Mouse (Mus musculus) neural tube, embryonic 14.5 days (tissue): ENCODE data around the gene Tekt4. TPM values are rescaled to one million over a fixed set of nuclear protein-coding genes. Genes with fewer than 3 reads are reported as not detected.

ENCODE experiments used
- ATAC-seq: fragments of 200-750 bp; cut with Nextera tagmentation; 2 replicates; pipeline ENCODE4 v1.8.0; 2017; ENCODE audit warnings: low read depth, mild to moderate bottlenecking, moderate TSS enrichment, moderate library complexity
- H3K27ac ChIP-seq: fragments of 300-500 bp; sonication (generic); 2 replicates; pipeline ENCODE4 v1.5.1; 2014; ENCODE audit warnings: low read depth, mild to moderate bottlenecking, control low read depth, low read length, moderate library complexity, mixed read lengths
- H3K27me3 ChIP-seq: fragments of 300-500 bp; sonication (generic); 2 replicates; pipeline ENCODE4 v1.6.1; 2014; ENCODE audit warnings: low read length; ENCODE audit not compliant: control insufficient read depth, insufficient read depth
- H3K36me3 ChIP-seq: fragments of 300-500 bp; sonication (generic); 2 replicates; pipeline ENCODE4 v1.6.1; 2014; ENCODE audit warnings: low read length, mixed read lengths; ENCODE audit not compliant: control insufficient read depth, insufficient read depth
- H3K4me1 ChIP-seq: fragments of 300-500 bp; sonication (generic); 2 replicates; pipeline ENCODE4 v1.6.1; 2014; ENCODE audit warnings: low read length; ENCODE audit not compliant: control insufficient read depth, insufficient read depth
- H3K4me2 ChIP-seq: fragments of 300-500 bp; sonication (generic); 2 replicates; pipeline ENCODE4 v1.6.1; 2014; ENCODE audit warnings: mild to moderate bottlenecking, low read depth, low read length, control low read depth
- H3K4me3 ChIP-seq: fragments of 300-500 bp; sonication (generic); 2 replicates; pipeline ENCODE4 v1.5.1; 2014; ENCODE audit warnings: low read depth, low read length, control low read depth, mixed read lengths
- H3K9ac ChIP-seq: fragments of 300-500 bp; sonication (generic); replicated peaks from 2 replicates; pipeline ENCODE4 v1.6.1; 2014; ENCODE audit warnings: low read depth, mild to moderate bottlenecking, control low read depth, low read length, mixed read lengths
- H3K9me3 ChIP-seq: fragments of 300-500 bp; sonication (generic); 2 replicates; pipeline ENCODE4 v1.6.1; 2016; ENCODE audit warnings: low read length; ENCODE audit not compliant: control insufficient read depth
- WGBS: fragments of 180-500 bp; shearing (Covaris S2); extraction: QIAGEN DNeasy Blood & Tissue Kit; methylation state at CpG from one replicate; pipeline ENCODE4 v1.1.7; 2014; 5-methylcytosine and 5-hydroxymethylcytosine counted together
- polyA plus RNA-seq: library from polyadenylated mRNA; unstranded; fragments of >200 nt; fragmentation: Nextera tagmentation; extraction: Ambion mirVana; gene quantifications from 2 replicates; pipeline ENCODE4 v1.2.1, GENCODE M21; 2014

The Tekt4 gene
- polyA plus RNA-seq, 1 experiment from 2014 or later = 0.83 TPM

- no peak overlapping the region for H3K9ac ChIP-seq
- 63% methylated on average over 4 of the region's 4 CpGs for WGBS
- H3K27ac ChIP-seq = no peak overlapping the region
- H3K4me1 ChIP-seq = peaks cover 44% of the 10 kb centered on the region
- H3K4me3 ChIP-seq = no peak overlapping the region
- no peak overlapping the region for H3K4me2 ChIP-seq
- no peaks in the 10 kb centered on the region for H3K36me3 ChIP-seq
- H3K9me3 ChIP-seq = no peaks in the 10 kb centered on the region
- H3K27me3 ChIP-seq = no peaks in the 10 kb centered on the region
- ATAC-seq = no peak
These were observed 40.2 kb upstream of the Tekt4 start for GRCm38 (mm10) chr17:25414209-25414608.

- 41% methylated on average over 3 of the region's 3 CpGs for WGBS
- Histone ChIP-seq H3K4me3 (no peak overlapping the region), H3K9ac (0 out of 2 replicates have a peak overlapping the region, but pooled peaks have one; percentile 8), H3K4me2 (no peak overlapping the region), H3K36me3 (no peaks in the 10 kb centered on the region), H3K27ac (no peak overlapping the region), H3K27me3 (no peaks in the 10 kb centered on the region), H3K9me3 (no peaks in the 10 kb centered on the region), H3K4me1 (peaks cover 44% of the 10 kb centered on the region)
- no peak for ATAC-seq
These were observed 39.5 kb upstream of the Tekt4 start for GRCm38 (mm10) chr17:25414917-25415316.

- Histone ChIP-seq H3K4me2 (no peak overlapping the region), H3K36me3 (no peaks in the 10 kb centered on the region), H3K4me3 (no peak overlapping the region), H3K27ac (no peak overlapping the region), H3K27me3 (no peaks in the 10 kb centered on the region), H3K4me1 (peaks cover 41% of the 10 kb centered on the region), H3K9me3 (no peaks in the 10 kb centered on the region), H3K9ac (no peak overlapping the region)
- ATAC-seq = peak; percentile 6; the same call in 1 of the 2 replicates
- 6% methylated on average over 5 of the region's 6 CpGs for WGBS
These were observed 38.9 kb upstream of the Tekt4 start for GRCm38 (mm10) chr17:25415421-25415913.

GRCm38 (mm10) chr17:25416219-25416618 is 38.2 kb upstream of the Tekt4 start:
- H3K9me3 ChIP-seq = no peaks in the 10 kb centered on the region
- no peak for ATAC-seq
- H3K27ac ChIP-seq = no peak overlapping the region
- WGBS = 20% methylated on average over 3 of the region's 3 CpGs
- no peaks in the 10 kb centered on the region for H3K27me3 ChIP-seq
- H3K4me1 ChIP-seq = peaks cover 35% of the 10 kb centered on the region
- H3K4me2 ChIP-seq = no peak overlapping the region
- H3K4me3 ChIP-seq = no peak overlapping the region
- no peaks in the 10 kb centered on the region for H3K36me3 ChIP-seq
- no peak overlapping the region for H3K9ac ChIP-seq

GRCm38 (mm10) chr17:25417990-25418389 is 36.4 kb upstream of the Tekt4 start:
- WGBS = 50% methylated on average over 6 of the region's 6 CpGs
- H3K27ac ChIP-seq = no peak overlapping the region
- peaks cover 34% of the 10 kb centered on the region for H3K4me1 ChIP-seq

GRCm38 (mm10) chr17:25418926-25419325 is 35.5 kb upstream of the Tekt4 start:
- no peak overlapping the region for H3K4me2 ChIP-seq
- whole genome bisulfite sequencing = 26% methylated on average over 9 of the region's 9 CpGs
- H3K4me1 ChIP-seq = peaks cover 34% of the 10 kb centered on the region
- no peak overlapping the region for H3K27ac ChIP-seq
- H3K9ac ChIP-seq = no peak overlapping the region
- no peaks in the 10 kb centered on the region for H3K9me3 ChIP-seq
- H3K27me3 ChIP-seq = no peaks in the 10 kb centered on the region
- 0 out of 2 replicates have a peak, but pooled peaks have one; percentile 53 for ATAC-seq
- H3K36me3 ChIP-seq = no peaks in the 10 kb centered on the region
- H3K4me3 ChIP-seq = no peak overlapping the region

More at GRCm38 (mm10) chr17:25417990-25418389, 36.4 kb upstream of the Tekt4 start:
- Histone ChIP-seq H3K9ac (no peak overlapping the region), H3K9me3 (no peaks in the 10 kb centered on the region), H3K27me3 (no peaks in the 10 kb centered on the region), H3K4me2 (no peak overlapping the region), H3K4me3 (no peak overlapping the region), H3K36me3 (no peaks in the 10 kb centered on the region)
- ATAC-seq = no peak

GRCm38 (mm10) chr17:25420998-25421397 is 33.4 kb upstream of the Tekt4 start:
- Histone ChIP-seq H3K27ac (no peak overlapping the region), H3K4me1 (peaks cover 22% of the 10 kb centered on the region)

GRCm38 (mm10) chr17:25424526-25425080 is 29.8 kb upstream of the Tekt4 start:
- no peak overlapping the region for H3K4me2 ChIP-seq
- 37% methylated on average over 8 of the region's 8 CpGs for WGBS
- H3K27me3 ChIP-seq = no peaks in the 10 kb centered on the region
- H3K9me3 ChIP-seq = no peaks in the 10 kb centered on the region
- H3K9ac ChIP-seq = no peak overlapping the region
- no peaks in the 10 kb centered on the region; the same call in 1 of the 2 replicates for H3K4me1 ChIP-seq
- no peaks in the 10 kb centered on the region for H3K36me3 ChIP-seq
- no peak overlapping the region for H3K27ac ChIP-seq
- no peak overlapping the region for H3K4me3 ChIP-seq
- no peak for ATAC-seq

More at GRCm38 (mm10) chr17:25420998-25421397, 33.4 kb upstream of the Tekt4 start:
- no peaks in the 10 kb centered on the region for H3K27me3 ChIP-seq
- H3K36me3 ChIP-seq = no peaks in the 10 kb centered on the region
- 81% methylated on average over 3 of the region's 3 CpGs for WGBS
- H3K9me3 ChIP-seq = no peaks in the 10 kb centered on the region
- ATAC-seq = no peak
- no peak overlapping the region for H3K4me3 ChIP-seq
- H3K9ac ChIP-seq = no peak overlapping the region
- no peak overlapping the region for H3K4me2 ChIP-seq

- WGBS = 75% methylated on average over 2 of the region's 2 CpGs
- no peak for ATAC-seq
- Histone ChIP-seq H3K4me1 (peaks cover 8% of the 10 kb centered on the region), H3K27me3 (no peaks in the 10 kb centered on the region), H3K9ac (no peak overlapping the region), H3K4me3 (no peak overlapping the region), H3K36me3 (no peaks in the 10 kb centered on the region), H3K27ac (no peak overlapping the region), H3K4me2 (no peak overlapping the region), H3K9me3 (no peaks in the 10 kb centered on the region)
These were observed 28.4 kb upstream of the Tekt4 start for GRCm38 (mm10) chr17:25425996-25426395.
